In the genomic region with DNA sequence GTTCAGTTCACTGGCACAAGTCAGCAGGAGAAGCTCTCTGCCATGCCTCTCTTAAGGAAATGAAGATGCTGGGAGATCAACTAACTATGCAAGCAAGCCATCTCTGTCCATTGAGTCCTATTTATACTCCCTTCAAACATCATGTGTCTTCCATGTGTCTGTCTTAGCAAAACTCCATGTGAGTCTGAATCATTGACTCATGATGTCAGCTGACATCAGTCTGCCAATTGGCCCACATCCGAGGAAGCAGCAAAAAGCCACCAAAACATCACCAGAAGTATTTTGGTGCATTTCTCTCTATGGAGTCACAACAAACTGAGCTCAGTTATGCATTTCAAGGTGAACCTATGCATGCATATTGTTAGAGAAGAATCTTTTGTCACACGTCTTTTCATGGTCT, we compare ENCODE assay signal across 33 mouse cellular contexts. TPM values are rescaled to one million over a fixed set of nuclear protein-coding genes. Genes with fewer than 3 reads are reported as not detected.
"Had no signal": no experiment of that assay in that cellular context is flagged by ENCODE, and none has a peak within 500 bp of the region (broad histone marks: within the 10 kb centered on the region; RNA-seq: fewer than 3 reads in every experiment).

No protein-coding gene starts in this region.

- H3K9me3 ChIP-seq: heart, embryonic 13.5 days; heart, embryonic 15.5 days; hindbrain, embryonic 10.5 days; hindbrain, embryonic 12.5 days; intestine, embryonic 15.5 days; limb, embryonic 13.5 days; limb, embryonic 15.5 days; liver, embryonic 12.5 days had no signal

- ATAC-seq: hindbrain, embryonic 16.5 days; inflammation-experienced regulatory T-cells, adult 6 months; intestine, embryonic 15.5 days; intestine, postnatal 0 days; liver, embryonic 12.5 days had no signal

- H3K4me2 ChIP-seq: heart, embryonic 11.5 days; heart, embryonic 13.5 days; heart, embryonic 15.5 days; hindbrain, embryonic 12.5 days; hindbrain, embryonic 14.5 days; intestine, embryonic 15.5 days; limb, embryonic 13.5 days; limb, embryonic 15.5 days; liver, embryonic 12.5 days had no signal

- H3K36me3 ChIP-seq: heart, embryonic 13.5 days; heart, embryonic 15.5 days; hindbrain, embryonic 10.5 days; hindbrain, embryonic 12.5 days; intestine, embryonic 15.5 days; limb, embryonic 13.5 days; limb, embryonic 15.5 days; liver, embryonic 12.5 days had no signal

- H3K4me3 ChIP-seq: gastrocnemius, adult 2 months; heart, adult 2 months; heart, embryonic 13.5 days; heart, embryonic 15.5 days; hindbrain, embryonic 10.5 days; hindbrain, embryonic 12.5 days; intestine, embryonic 15.5 days; limb, embryonic 13.5 days; limb, embryonic 15.5 days; liver, embryonic 12.5 days had no signal

- H3K27ac ChIP-seq: gastrocnemius, adult 2 months; heart, adult 2 months; heart, embryonic 13.5 days; heart, embryonic 15.5 days; hindbrain, embryonic 10.5 days; hindbrain, embryonic 12.5 days; hindbrain, embryonic 14.5 days; intestine, embryonic 15.5 days; limb, embryonic 13.5 days; limb, embryonic 15.5 days; liver, embryonic 12.5 days; liver, embryonic 14.5 days had no signal

- H3K9ac ChIP-seq: heart, embryonic 13.5 days; heart, embryonic 15.5 days; hindbrain, embryonic 12.5 days; hindbrain, embryonic 14.5 days; intestine, embryonic 15.5 days; limb, embryonic 13.5 days; limb, embryonic 15.5 days; liver, embryonic 12.5 days; liver, embryonic 14.5 days had no signal

- DNase-seq: gastrocnemius, adult 2 months; gastrocnemius, postnatal 10 days; gastrocnemius, postnatal 25 days; heart, adult 2 months; heart, postnatal 14 days; heart, postnatal 36 days; kidney, adult 18-20 months; kidney, adult 8-10 months; kidney, postnatal 14 days; kidney, postnatal 36 days; layer of hippocampus, adult 9-11 months; layer of hippocampus, postnatal 36 days; left cerebral cortex, postnatal 4 days had no signal

- H3K27me3 ChIP-seq: heart, embryonic 13.5 days; heart, embryonic 15.5 days; hindbrain, embryonic 12.5 days; intestine, embryonic 15.5 days; limb, embryonic 13.5 days; limb, embryonic 15.5 days had no signal

RNA-seq across cellular contexts. Expression of gene Tigd4, which starts 48.0 kb away (rescaled TPM):
- total RNA-seq: granulocyte monocyte progenitor cell, adult 5-6 weeks; layer of hippocampus, adult 8-10 months; layer of hippocampus, postnatal 36 days; left cerebral cortex, postnatal 4 days; liver, adult 2 months had no signal
- polyA plus RNA-seq: heart, adult 2 months; heart, embryonic 11.5 days; hindbrain, embryonic 10.5 days; hindbrain, embryonic 12.5 days; hindbrain, embryonic 14.5 days; inflammation-experienced regulatory T-cells, adult 6 months; intestine, embryonic 15.5 days; intestine, postnatal 0 days; kidney, embryonic 14.5 days; large intestine, adult 2 months; limb, embryonic 11.5 days; liver, adult 2 months; liver, embryonic 14.5 days had no signal
